Mouse (Mus musculus) activated CD4-positive, CD25-positive, alpha-beta regulatory T cell, adult 4 months (primary cell): ENCODE data around the gene Tbx5. TPM values are rescaled to one million over a fixed set of nuclear protein-coding genes. Genes with fewer than 3 reads are reported as not detected.

ENCODE experiments used
- ATAC-seq: one replicate; pipeline ENCODE4 v1.8.0; 2017
- polyA plus RNA-seq, 2 experiments: library from polyadenylated mRNA; unstranded; fragments of 100-300 nt; shearing (Covaris generic); gene quantifications; one replicate each; pipeline ENCODE4 v1.2.1; 2017

Gene Tbx5
- polyA plus RNA-seq: not detected

DNA sequence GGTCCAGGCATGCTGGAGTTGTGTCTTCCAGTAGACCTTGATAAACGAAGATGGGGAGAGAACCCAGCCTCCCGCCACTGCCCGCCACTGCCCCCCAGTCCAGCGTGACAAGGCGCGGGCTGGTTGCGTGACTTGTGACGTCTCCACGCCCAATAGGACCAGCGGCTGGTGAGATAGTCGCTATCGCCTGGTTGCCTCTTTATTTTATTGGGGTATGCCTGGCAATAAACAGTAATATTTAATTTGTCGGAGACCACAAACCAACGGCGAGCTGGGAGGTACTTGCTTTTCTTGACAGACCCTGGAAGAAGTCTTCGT lies at the start of gene Tbx5:
Gene Tbx5 (plus strand): TSS at position 190 of the 318 bp plus-strand sequence.
- ATAC-seq: no peak

- ATAC-seq: no peak
These were observed 46.5 kb upstream of the Tbx5 start for GRCm38 (mm10) chr5:119785959-119786358.

DNA sequence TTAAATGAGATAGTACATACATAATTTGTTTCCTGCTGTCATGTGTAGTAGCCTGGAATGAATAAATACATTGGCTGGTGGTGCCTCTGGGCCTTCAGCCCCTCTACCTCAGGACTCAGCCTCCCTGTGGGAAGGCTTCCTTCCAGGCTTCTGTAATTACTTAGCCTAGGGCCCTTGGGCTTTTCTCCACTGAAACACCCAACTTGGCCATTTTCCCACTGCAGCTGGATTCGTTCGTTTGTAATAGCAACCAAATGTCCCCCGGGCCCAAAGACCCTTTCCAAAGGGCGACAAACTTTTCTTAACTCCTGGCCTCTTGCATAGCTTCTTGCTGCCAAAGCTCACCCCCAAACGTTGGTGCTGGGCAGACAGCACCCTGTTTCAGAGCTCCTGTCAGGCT lies 40.8 kb upstream of the Tbx5 start:
- ATAC-seq: no peak

- ATAC-seq: no peak
These were observed 38.5 kb upstream of the Tbx5 start for GRCm38 (mm10) chr5:119793972-119794371.

- no peak for ATAC-seq
These were observed 37.1 kb upstream of the Tbx5 start for GRCm38 (mm10) chr5:119795376-119795775.

- no peak for ATAC-seq
These were observed 36.7 kb upstream of the Tbx5 start for GRCm38 (mm10) chr5:119795777-119796176.

DNA sequence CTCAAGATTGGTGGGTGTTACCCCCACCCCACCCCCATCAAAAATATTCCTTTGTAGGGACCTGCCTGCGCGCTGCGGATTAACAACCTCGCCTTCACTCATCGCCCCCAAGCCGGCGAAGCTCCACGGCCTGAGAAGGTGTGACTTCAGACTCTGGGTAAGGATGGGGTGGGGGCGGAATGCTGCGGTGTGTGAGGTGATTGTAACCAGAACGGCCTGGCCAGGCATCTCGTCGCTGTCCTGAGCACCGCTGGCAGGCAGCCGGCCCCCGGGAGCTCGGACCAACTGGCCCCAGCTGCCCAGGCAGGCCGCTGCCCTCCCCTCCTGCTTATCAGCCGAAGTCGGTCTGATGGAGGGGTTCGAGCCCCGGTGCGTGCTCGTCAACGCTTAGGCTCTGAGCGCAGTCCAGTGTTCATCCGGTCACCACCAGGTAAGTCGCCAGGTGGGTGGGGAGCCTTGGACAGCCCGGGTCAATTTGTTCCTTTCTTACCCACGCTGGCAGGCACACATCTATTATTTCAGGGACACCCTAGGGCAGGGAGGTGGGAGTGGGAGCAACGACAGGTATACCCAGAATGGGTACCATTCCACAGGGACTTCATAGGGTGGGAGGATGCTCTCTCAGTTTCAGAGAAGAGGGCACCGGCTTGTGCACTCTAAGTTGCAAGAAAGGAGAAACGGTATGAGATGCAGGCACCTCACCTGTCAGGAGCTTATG lies 35.9 kb upstream of the Tbx5 start:
- ATAC-seq: no peak

DNA sequence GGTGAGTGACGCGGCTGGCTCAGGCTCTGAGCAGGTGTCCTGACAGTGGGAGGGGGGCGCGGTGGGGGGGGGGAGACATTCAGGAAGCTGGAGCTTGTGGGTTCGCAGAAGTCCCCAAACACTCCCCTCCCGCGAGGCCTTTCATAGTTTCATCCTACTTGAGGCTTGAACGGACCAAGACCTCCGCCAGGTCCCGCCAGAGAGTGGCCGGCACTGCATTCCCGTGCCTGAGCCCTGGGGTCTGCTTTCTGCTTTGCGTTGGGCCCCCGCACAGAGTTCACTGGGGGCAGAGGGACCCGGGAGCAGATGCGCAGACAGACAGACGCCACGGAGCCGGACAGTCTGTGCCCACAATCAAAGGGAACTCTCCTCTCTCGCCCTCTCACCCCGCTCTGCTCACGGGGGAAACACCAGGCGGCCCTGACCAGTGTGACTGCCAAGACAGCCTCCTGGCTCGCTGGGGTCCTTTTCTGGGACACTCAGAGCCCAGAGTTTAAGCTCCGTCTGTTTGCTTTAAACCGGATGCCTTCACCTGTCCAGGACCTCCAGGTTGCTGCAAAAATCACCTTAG lies 34.8 kb upstream of the Tbx5 start:
- ATAC-seq: no peak

DNA sequence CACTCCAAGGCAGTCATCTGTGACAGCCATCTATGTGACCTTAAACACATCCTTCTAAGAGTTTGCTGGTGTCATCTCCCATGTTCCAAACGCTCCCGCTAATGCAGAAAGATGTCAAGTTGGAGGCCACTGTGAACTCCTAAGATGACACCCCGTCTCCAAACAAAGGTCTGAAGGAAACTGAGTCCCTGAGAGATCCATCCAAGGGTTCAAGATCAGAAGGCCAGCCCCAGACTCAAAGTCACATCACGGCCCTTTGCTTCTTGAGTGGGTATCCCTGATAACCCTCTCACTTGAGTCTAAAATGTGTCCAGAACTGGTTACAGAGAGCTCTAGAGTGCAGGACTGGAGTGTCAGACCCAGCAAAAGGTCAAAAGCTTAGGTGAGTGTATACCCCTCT lies 34.2 kb upstream of the Tbx5 start:
- ATAC-seq: no peak

DNA sequence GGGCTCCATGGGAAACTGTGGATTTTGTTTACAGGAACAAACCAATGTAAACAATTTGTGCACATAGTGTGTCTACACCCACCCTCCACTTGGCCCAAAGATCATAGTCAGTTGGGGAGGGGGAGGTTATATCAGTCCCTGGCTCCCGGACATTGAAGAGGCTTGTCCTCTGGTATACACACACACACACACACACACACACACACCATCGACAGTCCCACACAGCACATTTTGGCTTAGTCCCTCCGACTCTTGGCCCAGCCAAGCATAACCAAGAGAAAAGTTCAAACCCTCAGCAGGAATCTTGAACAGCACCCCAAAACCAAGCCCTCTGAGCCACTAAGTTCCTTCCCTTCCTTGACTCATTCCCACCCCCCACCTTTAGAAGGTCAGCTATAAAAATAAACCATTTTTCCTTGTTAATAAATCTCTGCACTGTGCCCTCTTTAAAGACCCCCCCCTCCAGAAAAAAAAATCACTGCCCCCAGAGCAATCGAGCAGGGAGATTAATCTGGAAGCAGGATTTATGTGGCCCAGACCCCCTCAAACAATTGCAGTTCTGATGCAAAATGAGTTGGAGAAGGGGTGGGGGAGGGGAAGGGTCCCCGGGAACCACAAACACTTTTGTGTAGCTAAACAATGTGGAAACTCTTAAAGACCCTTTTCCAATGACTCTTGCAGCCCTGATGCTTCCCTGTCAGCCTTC lies 33.6 kb upstream of the Tbx5 start:
- ATAC-seq: no peak

DNA sequence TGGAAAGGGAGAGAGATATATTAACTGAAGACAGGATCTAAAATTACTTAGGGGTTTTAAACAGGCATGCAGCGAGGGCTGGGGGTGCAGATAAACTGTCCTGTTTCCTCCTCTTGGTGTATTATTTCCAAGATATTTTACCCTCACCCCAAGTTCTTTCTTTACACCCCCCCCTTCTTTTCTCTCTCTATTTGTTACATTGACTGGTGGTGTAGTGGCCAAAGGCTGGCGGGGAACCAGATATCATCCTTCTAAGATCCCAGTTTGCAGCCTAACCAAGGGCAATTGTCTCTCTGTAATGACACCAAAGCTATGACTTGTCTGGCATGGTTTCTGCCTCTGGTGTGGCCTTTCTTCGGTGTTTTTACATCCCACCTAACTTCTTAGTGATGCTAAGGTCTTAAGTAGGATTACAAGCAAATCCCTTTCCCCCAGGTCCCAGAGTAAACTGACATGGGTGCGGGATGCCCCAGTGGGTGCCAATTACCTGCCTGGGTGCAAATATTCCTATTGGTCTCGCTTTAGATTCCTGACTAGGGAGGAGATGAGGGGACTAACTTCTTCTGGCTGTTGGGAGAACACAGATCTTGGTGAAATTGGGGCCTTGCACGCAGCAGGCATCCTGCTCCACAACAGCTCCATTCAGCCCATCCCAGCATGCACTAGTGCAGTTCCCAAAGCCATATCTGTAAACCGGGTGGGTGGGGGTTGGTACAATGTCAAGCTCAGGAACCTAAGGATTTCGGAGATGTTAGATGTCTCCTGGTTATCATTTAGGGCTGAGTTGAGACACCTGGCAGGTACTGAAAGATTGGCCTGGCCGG lies 32.8 kb upstream of the Tbx5 start:
- ATAC-seq: no peak

DNA sequence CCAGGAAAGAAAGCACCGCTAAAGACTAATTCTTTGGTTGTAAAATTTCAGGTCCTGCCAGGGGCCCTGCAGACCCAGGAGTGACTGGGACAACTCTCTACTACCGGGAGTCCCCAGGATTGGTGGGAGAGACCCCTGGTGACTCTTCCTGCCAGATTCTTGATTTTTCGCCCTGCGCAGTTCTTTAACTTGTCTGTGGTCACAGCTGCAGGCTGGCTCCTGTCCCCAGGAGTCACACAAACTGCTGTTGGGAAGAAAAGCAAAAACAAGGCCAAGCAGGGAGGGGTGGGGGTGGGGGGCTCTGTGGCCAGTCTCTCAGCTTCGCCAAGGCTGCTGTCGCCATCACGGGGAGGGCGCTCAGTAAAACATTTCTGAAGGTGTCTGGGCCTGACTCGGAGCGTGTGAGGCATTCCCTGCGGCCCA lies 32.2 kb upstream of the Tbx5 start:
- no peak for ATAC-seq

DNA sequence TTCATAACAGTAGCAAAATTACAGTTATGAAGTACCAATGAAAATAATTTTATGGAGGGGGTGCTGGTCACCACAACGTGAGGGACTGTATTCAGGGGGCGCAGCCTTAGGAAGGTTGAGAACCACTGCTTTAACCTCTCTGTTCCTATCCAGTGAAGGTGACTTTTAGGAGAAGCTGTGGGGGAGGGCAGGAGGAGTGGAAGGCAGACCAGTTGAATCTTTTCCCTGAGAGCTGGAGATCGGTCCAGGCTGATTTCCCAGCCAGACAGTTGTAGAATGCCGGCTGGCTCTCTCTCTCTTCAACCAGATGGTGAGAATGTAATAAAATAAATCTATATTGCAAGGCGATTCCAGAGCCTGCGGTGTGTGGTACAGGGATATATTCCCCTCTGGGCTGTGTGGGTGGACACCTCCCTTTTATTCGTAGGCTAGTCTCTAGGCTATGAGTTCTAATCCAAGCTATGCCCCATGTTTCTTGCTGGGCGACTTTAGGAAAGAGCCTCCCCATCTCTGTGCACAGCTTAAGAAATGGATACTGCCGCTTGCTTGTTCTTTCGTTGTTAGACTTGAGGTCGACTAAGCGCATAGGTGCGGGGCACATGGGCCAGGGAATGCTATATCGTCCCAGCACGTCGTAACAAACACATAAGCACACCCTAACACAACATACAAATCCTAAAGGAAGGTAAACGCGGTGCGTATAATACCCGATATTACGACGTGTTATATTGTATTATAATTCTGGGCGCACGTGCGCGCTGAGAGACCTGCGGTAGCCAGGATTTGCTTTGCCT lies 29.7 kb upstream of the Tbx5 start:
- ATAC-seq: no peak

GRCm38 (mm10) chr5:119803411-119804251 lies 28.8 kb upstream of the Tbx5 start:
- ATAC-seq: no peak

GRCm38 (mm10) chr5:119804301-119805039 lies 28.0 kb upstream of the Tbx5 start:
- no peak for ATAC-seq

DNA sequence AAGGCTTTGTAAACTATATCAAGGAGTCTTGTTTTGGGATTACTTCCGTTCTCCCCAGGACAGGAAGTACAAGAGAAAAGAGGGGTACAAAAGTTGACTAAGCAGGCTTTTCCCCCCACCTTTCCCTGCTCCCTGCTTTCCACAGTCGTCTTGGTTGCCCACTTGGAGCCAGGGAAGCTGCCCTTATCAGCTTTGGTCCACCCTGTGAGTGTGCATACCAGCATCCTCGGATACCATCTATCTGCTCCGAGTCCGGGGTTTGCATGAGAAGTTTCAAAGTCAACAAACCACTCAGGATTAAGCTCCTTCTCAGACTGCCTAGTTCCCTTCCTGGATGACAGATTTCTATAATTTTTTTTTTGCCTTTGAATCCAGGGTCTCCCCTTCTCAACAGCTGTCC lies 26.8 kb upstream of the Tbx5 start:
- ATAC-seq: no peak

GRCm38 (mm10) chr5:119806467-119806866 lies 26.0 kb upstream of the Tbx5 start:
- no peak for ATAC-seq

- no peak for ATAC-seq
These were observed 24.8 kb upstream of the Tbx5 start for GRCm38 (mm10) chr5:119807481-119808183.

DNA sequence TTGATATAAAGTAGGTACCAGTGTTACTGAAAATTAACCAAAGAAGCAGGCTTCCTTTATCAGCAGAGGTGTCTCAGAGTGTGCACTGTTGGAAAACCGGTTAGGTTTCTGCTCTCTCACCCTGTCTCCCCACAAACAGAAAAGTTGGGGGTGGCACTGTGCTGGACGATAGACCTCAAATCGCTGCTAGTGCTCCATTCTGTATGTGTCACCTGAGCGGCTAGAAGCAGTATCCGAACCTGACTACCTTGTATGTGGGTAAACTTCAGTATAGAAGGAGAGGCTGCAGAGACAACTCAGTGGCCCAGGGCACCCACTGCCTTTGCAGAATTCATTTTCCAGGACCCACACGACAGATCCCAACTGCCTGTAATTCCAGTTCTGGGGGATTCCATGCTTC lies 23.8 kb upstream of the Tbx5 start:
- ATAC-seq: no peak
